Mouse (Mus musculus) erythroblast, embryonic 14.5 days (primary cell): ENCODE data around the gene Rce1.

Source experiments
- GATA1 ChIP-seq: IDR thresholded peaks from 2 replicates; pipeline ENCODE4 v1.6.1; 2012; ENCODE audit warnings: low read length, inconsistent platforms, mixed read lengths
- TAL1 ChIP-seq: IDR thresholded peaks from 3 replicates; pipeline ENCODE4 v1.6.1; 2012; ENCODE audit warnings: low read length, inconsistent platforms, mixed read lengths

DNA sequence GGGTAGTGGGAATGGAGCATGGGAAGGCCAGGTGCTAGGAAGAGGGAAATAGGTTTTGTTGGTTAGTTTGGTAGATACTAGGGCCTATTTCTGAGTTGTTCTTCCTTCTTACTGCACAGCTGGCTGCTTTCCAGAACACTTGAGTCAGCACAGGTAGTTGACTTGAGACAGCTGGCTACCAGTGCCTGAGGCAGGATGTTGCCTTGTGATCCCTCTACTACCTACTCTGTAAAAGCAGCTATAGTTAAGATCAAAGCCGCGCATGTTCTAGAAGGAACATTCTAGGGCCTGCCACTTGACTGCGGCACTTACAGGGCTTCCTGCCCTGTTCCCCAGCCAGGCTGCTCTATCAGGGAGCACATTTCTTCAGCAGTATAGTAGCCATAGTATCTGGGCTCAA, 35.4 kb downstream of the Rce1 start:
- TF ChIP-seq TAL1 (no peak), GATA1 (no peak)
